ENCODE assay signal across 11 mouse cellular contexts in the genomic region with DNA sequence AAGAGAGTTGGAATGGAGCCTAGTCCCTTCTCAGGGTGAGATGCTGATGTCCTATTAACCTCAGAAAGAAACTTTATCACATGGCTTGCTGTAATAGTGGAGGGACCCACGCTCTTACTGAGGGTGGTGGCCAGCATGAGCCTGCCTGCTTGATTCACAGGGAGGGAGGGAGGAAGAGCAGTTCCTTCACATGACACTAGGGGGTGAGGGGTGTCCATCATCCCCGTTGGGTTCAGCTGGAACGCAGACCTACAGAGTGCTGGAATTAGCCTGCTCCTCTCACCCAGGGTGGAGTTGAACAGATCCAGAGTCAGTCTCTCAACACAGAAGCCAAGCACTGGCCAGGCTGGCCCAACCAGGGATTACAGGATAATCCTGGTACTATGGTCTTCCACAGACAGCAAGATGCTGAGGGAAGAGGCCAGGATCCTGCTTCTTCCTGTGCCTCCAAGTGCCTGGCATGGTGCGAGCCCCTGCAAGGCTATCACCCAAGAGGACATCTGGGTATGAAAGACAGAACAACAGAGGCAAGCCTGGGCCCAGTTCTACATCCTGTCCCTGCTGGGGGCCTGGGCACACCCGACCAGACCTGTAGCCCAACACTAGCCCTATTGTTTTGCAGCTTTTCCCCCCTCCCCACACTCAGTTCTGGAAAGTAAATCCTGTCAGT.
DNase-seq lines count a peak whose midpoint lies in the region; TF ChIP-seq lines count a peak whose summit lies in the region.
"Had no signal": no experiment of that assay in that cellular context is flagged by ENCODE, and none has a peak within 500 bp of the region (broad histone marks: within the 10 kb centered on the region; RNA-seq: fewer than 3 reads in every experiment).

No protein-coding gene starts in this region.

- no peaks in the 10 kb centered on the region for H3K4me1 ChIP-seq in kidney, adult 2 months (ENCODE audit: control insufficient read depth, insufficient read depth, low read length)
- no peaks in the 10 kb centered on the region for H3K4me1 ChIP-seq in spleen, adult 2 months (ENCODE audit: control insufficient read depth, insufficient read depth, insufficient read length)

- no peak overlapping the region for H3K4me3 ChIP-seq in kidney, adult 2 months (ENCODE audit: insufficient read depth, low read depth, low read length)
- no peak overlapping the region for H3K4me3 ChIP-seq in spleen, adult 2 months (ENCODE audit: extremely low read depth, insufficient read depth, insufficient read length)
- H3K4me3 ChIP-seq: forebrain, embryonic 10.5 days had no signal

- no peak overlapping the region for H3K27ac ChIP-seq in kidney, adult 2 months (ENCODE audit: insufficient read depth, low read depth, low read length)
- H3K27ac ChIP-seq in spleen, adult 2 months (ENCODE audit: insufficient read depth, low read length) = no peak overlapping the region
- H3K27ac ChIP-seq: forebrain, embryonic 10.5 days had no signal

- TF ChIP-seq POLR2A in kidney, adult 2 months (IDR thresholded peaks at IDR 0.05; ENCODE audit: low read depth, low read length) = no peak
- no peak for TF ChIP-seq POLR2A in spleen, adult 2 months (IDR thresholded peaks at IDR 0.05; ENCODE audit: low read depth, low read length)

- DNase-seq in kidney, adult 2 months = no peak
- no peak for DNase-seq in kidney, adult 11 months
- no peak for DNase-seq in spleen, adult 2 months (ENCODE audit: low read depth in 1 of 2, low spot score in 2 of 2)
- no peak for DNase-seq in spleen, adult 18-20 months
- peak; percentile 58 for DNase-seq in embryo, embryonic 10.5 days (ENCODE audit: low spot score)
- DNase-seq in thymus, postnatal 10 days (ENCODE audit: low spot score in 2 of 2) = no peak
- no peak for DNase-seq in adrenal gland, postnatal 25 days
- DNase-seq: cerebellum, postnatal 14 days; layer of hippocampus, adult 9-11 months; thymus, postnatal 25 days had no signal

- no peaks in the 10 kb centered on the region for H3K36me3 ChIP-seq in kidney, adult 2 months (ENCODE audit: control insufficient read depth, insufficient read depth, low read length)
- no peaks in the 10 kb centered on the region for H3K36me3 ChIP-seq in spleen, adult 2 months (ENCODE audit: control insufficient read depth, insufficient read depth, low read length)
- H3K36me3 ChIP-seq: forebrain, embryonic 10.5 days had no signal

- no peaks in the 10 kb centered on the region for H3K27me3 ChIP-seq in kidney, adult 2 months (replicated peaks; ENCODE audit: control insufficient read depth, insufficient read depth, low read length)
- no peaks in the 10 kb centered on the region for H3K27me3 ChIP-seq in spleen, adult 2 months (ENCODE audit: control insufficient read depth, insufficient read depth, low read length)

- peak; percentile 70 for TF ChIP-seq CTCF in kidney, adult 2 months (conservative IDR thresholded peaks at IDR 0.05; ENCODE audit: insufficient read depth, insufficient read length, low read depth, low read length)
- 0 out of 2 replicates have a peak, but pooled peaks have one; percentile 1 for TF ChIP-seq CTCF in spleen, adult 2 months (IDR thresholded peaks at IDR 0.05; ENCODE audit: extremely low read depth, insufficient read depth, insufficient read length, insufficient replicate concordance)

- WGBS in kidney, adult 2 months = 48% methylated on average over 5 of the region's 5 CpGs
- WGBS in spleen, adult 2 months = 44% methylated on average over 5 of the region's 5 CpGs
